Mouse (Mus musculus) heart, adult 10 weeks (tissue): ENCODE data around the gene Pgrmc2. TPM values are rescaled to one million over a fixed set of nuclear protein-coding genes. Genes with fewer than 3 reads are reported as not detected.

Experiments used
- polyA plus RNA-seq: library from polyadenylated mRNA; stranded (reverse); fragments of 350-450 nt; fragmentation: Illumina TruSeq; extraction: RNeasy Lipid Tissue Mini Kit (QIAGEN cat#74804); gene quantifications from one replicate; pipeline ENCODE4 v1.2.3, GENCODE M21; 2014; ENCODE audit warnings: low read depth, low replicate concordance

Pgrmc2 gene
- polyA plus RNA-seq, result 32.3 TPM

GRCm38 (mm10) chr3:41082885-41083789, at the start of gene Pgrmc2:
Gene Pgrmc2 (minus strand): TSS chr3:41083046.

Other genes starting within 250 kb of the Pgrmc2 start
- 15.7 TPM for gene Mfsd8, start 236.2 kb downstream of the Pgrmc2 start, polyA plus RNA-seq
- 60.2 TPM for gene Abhd18, start 236.1 kb downstream of the Pgrmc2 start, polyA plus RNA-seq
- 0.29 TPM for gene 1700034I23Rik, start 180.5 kb downstream of the Pgrmc2 start, polyA plus RNA-seq
- 81.1 TPM for gene Larp1b, start 133.2 kb downstream of the Pgrmc2 start, polyA plus RNA-seq